Mouse (Mus musculus): ENCODE results near the gene Nt5c2. TPM values are rescaled to one million over a fixed set of nuclear protein-coding genes. Genes with fewer than 3 reads are reported as not detected.
"Not testable (repeated sequence)": the region's sequence is repeated elsewhere in the genome, so short reads cannot be mapped to it uniquely, and the experiment has no call there.

The Nt5c2 gene
- polyA plus RNA-seq, 1 experiment from 2014 or later = 45.3 TPM

DNA sequence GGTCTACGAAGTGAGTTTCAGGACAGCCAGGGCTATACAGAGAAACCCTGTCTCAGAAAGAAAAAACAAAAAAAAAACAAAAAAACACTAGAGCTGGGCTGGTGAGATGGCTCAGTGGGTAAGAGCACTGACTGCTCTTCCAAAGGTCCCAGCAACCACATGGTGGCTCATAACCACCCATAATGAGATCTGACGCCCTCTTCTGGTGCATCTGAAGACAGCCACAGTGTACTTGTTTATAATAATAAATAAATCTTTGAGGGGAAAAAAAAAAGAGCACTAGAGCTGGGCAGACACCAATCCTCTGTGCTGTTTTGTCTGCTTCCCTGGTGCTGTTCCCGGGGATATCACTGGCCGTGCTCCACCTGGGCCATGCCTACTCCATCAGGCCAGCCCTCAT lies 22.6 kb downstream of the Nt5c2 start:
- DNase-seq (ENCODE audit: low spot score); H3K36me3 ChIP-seq (ENCODE audit: insufficient read depth, low read length); H3K4me1 ChIP-seq (ENCODE audit: insufficient read depth, low read depth, low read length); H3K27ac ChIP-seq (ENCODE audit: low read length); H3K4me3 ChIP-seq (ENCODE audit: low read depth, low read length); H3K4me2 ChIP-seq (replicated peaks; ENCODE audit: low read depth, low read length); H3K9ac ChIP-seq (replicated peaks; ENCODE audit: low read depth); ATAC-seq; H3K27me3 ChIP-seq (replicated peaks; ENCODE audit: insufficient read depth, low read length); H3K9me3 ChIP-seq (ENCODE audit: low read length): not testable (repeated sequence)
- TF ChIP-seq CTCF (IDR thresholded peaks at IDR 0.05) = 0 out of 2 replicates have a peak, but pooled peaks have one; percentile 7
- WGBS = 66% methylated on average over 4 of the region's 4 CpGs

GRCm38 (mm10) chr19:46991145-46991544 lies 23.8 kb downstream of the Nt5c2 start:
- 8% methylated on average over 5 of the region's 5 CpGs for WGBS
- ATAC-seq = peak; percentile 45
- H3K4me3 ChIP-seq (ENCODE audit: low read depth, low read length) = no peak overlapping the region
- H3K27ac ChIP-seq (ENCODE audit: low read length) = no peak overlapping the region
- no peaks in the 10 kb centered on the region for H3K36me3 ChIP-seq (ENCODE audit: insufficient read depth, low read length)
- DNase-seq (ENCODE audit: low spot score) = peak; percentile 91
- no peaks in the 10 kb centered on the region for H3K9me3 ChIP-seq (ENCODE audit: low read length)
- no peaks in the 10 kb centered on the region for H3K27me3 ChIP-seq (replicated peaks; ENCODE audit: insufficient read depth, low read length)
- H3K4me1 ChIP-seq (ENCODE audit: insufficient read depth, low read depth, low read length) = no peaks in the 10 kb centered on the region; the same call in 1 of the 2 replicates
- H3K9ac ChIP-seq (replicated peaks; ENCODE audit: low read depth) = no peak overlapping the region
- TF ChIP-seq EP300 (IDR thresholded peaks at IDR 0.05) = no peak
- peak; percentile 98 for TF ChIP-seq CTCF (IDR thresholded peaks at IDR 0.05)
- H3K4me2 ChIP-seq (replicated peaks; ENCODE audit: low read depth, low read length) = no peak overlapping the region

- DNase-seq (ENCODE audit: low spot score); H3K4me3 ChIP-seq (ENCODE audit: low read depth, low read length); H3K4me1 ChIP-seq (ENCODE audit: insufficient read depth, low read depth, low read length); ATAC-seq; H3K27me3 ChIP-seq (replicated peaks; ENCODE audit: insufficient read depth, low read length); H3K9ac ChIP-seq (replicated peaks; ENCODE audit: low read depth); H3K36me3 ChIP-seq (ENCODE audit: insufficient read depth, low read length); H3K9me3 ChIP-seq (ENCODE audit: low read length); H3K27ac ChIP-seq (ENCODE audit: low read length); H3K4me2 ChIP-seq (replicated peaks; ENCODE audit: low read depth, low read length): not testable (repeated sequence)
- WGBS = 77% methylated on average over 6 of the region's 8 CpGs
These were observed 24.3 kb downstream of the Nt5c2 start for GRCm38 (mm10) chr19:46990625-46991024.

DNA sequence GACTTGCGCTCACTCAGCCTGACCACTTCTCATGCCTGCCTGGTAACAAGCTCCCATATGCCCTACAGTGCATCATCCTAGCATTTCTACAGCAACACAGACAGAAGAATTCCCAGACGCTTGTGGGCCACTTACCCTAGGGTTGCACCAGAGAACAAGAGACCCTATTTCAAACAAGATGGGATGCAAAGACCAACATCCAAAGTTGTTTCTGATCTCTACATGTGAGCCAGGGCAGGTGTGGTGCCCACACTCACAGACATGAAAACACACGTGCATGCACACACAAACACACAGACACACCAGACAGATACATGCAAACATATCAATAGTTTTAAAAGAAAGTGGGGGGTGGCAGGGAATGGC lies 24.8 kb downstream of the Nt5c2 start:
- DNase-seq (ENCODE audit: low spot score) = no peak
- no peaks in the 10 kb centered on the region for H3K9me3 ChIP-seq (ENCODE audit: low read length)
- H3K27me3 ChIP-seq (replicated peaks; ENCODE audit: insufficient read depth, low read length) = no peaks in the 10 kb centered on the region
- H3K36me3 ChIP-seq (ENCODE audit: insufficient read depth, low read length) = no peaks in the 10 kb centered on the region
- 74% methylated on average over 3 of the region's 3 CpGs for WGBS
- H3K4me1 ChIP-seq (ENCODE audit: insufficient read depth, low read depth, low read length) = no peaks in the 10 kb centered on the region; the same call in 1 of the 2 replicates
- no peak overlapping the region for H3K4me3 ChIP-seq (ENCODE audit: low read depth, low read length)
- no peak overlapping the region for H3K27ac ChIP-seq (ENCODE audit: low read length)
- H3K4me2 ChIP-seq (replicated peaks; ENCODE audit: low read depth, low read length) = no peak overlapping the region
- no peak for TF ChIP-seq EP300 (IDR thresholded peaks at IDR 0.05)
- no peak for TF ChIP-seq CTCF (IDR thresholded peaks at IDR 0.05)
- no peak overlapping the region for H3K9ac ChIP-seq (replicated peaks; ENCODE audit: low read depth)
- no peak for ATAC-seq

GRCm38 (mm10) chr19:46989479-46990152 lies 25.3 kb downstream of the Nt5c2 start:
- no peak overlapping the region for H3K9ac ChIP-seq (replicated peaks; ENCODE audit: low read depth)
- no peak overlapping the region for H3K4me2 ChIP-seq (replicated peaks; ENCODE audit: low read depth, low read length)

GRCm38 (mm10) chr19:46988231-46989087 lies 26.5 kb downstream of the Nt5c2 start:
- Histone ChIP-seq H3K9me3 (ENCODE audit: low read length) (no peaks in the 10 kb centered on the region), H3K36me3 (ENCODE audit: insufficient read depth, low read length) (no peaks in the 10 kb centered on the region), H3K4me3 (ENCODE audit: low read depth, low read length) (no peak overlapping the region), H3K27me3 (replicated peaks; ENCODE audit: insufficient read depth, low read length) (no peaks in the 10 kb centered on the region), H3K4me1 (ENCODE audit: insufficient read depth, low read depth, low read length) (peaks cover 4% of the 10 kb centered on the region; the same call in 1 of the 2 replicates), H3K9ac (replicated peaks; ENCODE audit: low read depth) (no peak overlapping the region), H3K27ac (ENCODE audit: low read length) (peak overlapping the region; percentile 55), H3K4me2 (replicated peaks; ENCODE audit: low read depth, low read length) (peak overlapping the region; percentile 20; the same call in 1 of the 2 replicates)
- 46% methylated on average over 16 of the region's 16 CpGs for WGBS
- ATAC-seq (peak; percentile 68), DNase-seq (ENCODE audit: low spot score) (peak; percentile 80)
- 0 out of 2 replicates have a peak, but pooled peaks have one; percentile 24 for TF ChIP-seq EP300 (IDR thresholded peaks at IDR 0.05)
- TF ChIP-seq CTCF (IDR thresholded peaks at IDR 0.05) = no peak

More at GRCm38 (mm10) chr19:46989479-46990152, 25.3 kb downstream of the Nt5c2 start:
- no peak for ATAC-seq
- WGBS = 57% methylated on average over 20 of the region's 20 CpGs
- Histone ChIP-seq H3K27ac (ENCODE audit: low read length) (0 out of 2 replicates have a peak overlapping the region, but pooled peaks have one; percentile 54), H3K27me3 (replicated peaks; ENCODE audit: insufficient read depth, low read length) (no peaks in the 10 kb centered on the region), H3K4me3 (ENCODE audit: low read depth, low read length) (no peak overlapping the region), H3K4me1 (ENCODE audit: insufficient read depth, low read depth, low read length) (peaks cover 4% of the 10 kb centered on the region; the same call in 1 of the 2 replicates), H3K36me3 (ENCODE audit: insufficient read depth, low read length) (no peaks in the 10 kb centered on the region), H3K9me3 (ENCODE audit: low read length) (no peaks in the 10 kb centered on the region)
- TF ChIP-seq CTCF (IDR thresholded peaks at IDR 0.05) (no peak), EP300 (IDR thresholded peaks at IDR 0.05) (no peak)
- no peak for DNase-seq (ENCODE audit: low spot score)

Data from lung, postnatal 0 days (tissue).